Mouse (Mus musculus) forebrain, embryonic 13.5 days (tissue): ENCODE measurements at regions not wholly inside any gene's neighbourhood (a gene's known extent, or its start where the extent isn't known, plus 50 kb on each side); places are given as distances from the start of the nearest gene placed in this dataset.

Experiments used
- ATAC-seq: fragments of 200-750 bp; cut with Nextera tagmentation; 2 replicates; pipeline ENCODE4 v1.8.0; 2017
- H3K27ac ChIP-seq: fragments of 300-500 bp; sonication (generic); 2 replicates; pipeline ENCODE4 v1.5.1; 2015; ENCODE audit warnings: inconsistent platforms, mild to moderate bottlenecking, moderate library complexity
- H3K27me3 ChIP-seq: fragments of 300-500 bp; sonication (generic); 2 replicates; pipeline ENCODE4 v1.6.1; 2015; ENCODE audit warnings: mild to moderate bottlenecking, inconsistent platforms
- H3K36me3 ChIP-seq: fragments of 300-500 bp; sonication (generic); 2 replicates; pipeline ENCODE4 v1.6.1; 2015; ENCODE audit warnings: mild to moderate bottlenecking, inconsistent platforms; ENCODE audit not compliant: poor library complexity, severe bottlenecking
- H3K4me1 ChIP-seq: fragments of 300-500 bp; sonication (generic); 2 replicates; pipeline ENCODE4 v1.6.1; 2015; ENCODE audit warnings: inconsistent platforms
- H3K4me2 ChIP-seq: fragments of 300-500 bp; sonication (generic); 2 replicates; pipeline ENCODE4 v1.6.1; 2015; ENCODE audit warnings: inconsistent platforms, mild to moderate bottlenecking, moderate library complexity
- H3K4me3 ChIP-seq: fragments of 300-500 bp; sonication (generic); 2 replicates; pipeline ENCODE4 v1.5.1; 2015; ENCODE audit warnings: mild to moderate bottlenecking, inconsistent platforms
- H3K9ac ChIP-seq: fragments of 300-500 bp; sonication (generic); 2 replicates; pipeline ENCODE4 v1.6.1; 2015; ENCODE audit warnings: mild to moderate bottlenecking, inconsistent platforms
- H3K9me3 ChIP-seq: fragments of 300-500 bp; sonication (generic); replicated peaks from 2 replicates; pipeline ENCODE4 v1.6.1; 2016; ENCODE audit warnings: inconsistent platforms
- WGBS: fragments of 180-500 bp; shearing (Covaris S2); methylation state at CpG from one replicate; pipeline ENCODE4 v1.1.7; 2015; 5-methylcytosine and 5-hydroxymethylcytosine counted together

DNA sequence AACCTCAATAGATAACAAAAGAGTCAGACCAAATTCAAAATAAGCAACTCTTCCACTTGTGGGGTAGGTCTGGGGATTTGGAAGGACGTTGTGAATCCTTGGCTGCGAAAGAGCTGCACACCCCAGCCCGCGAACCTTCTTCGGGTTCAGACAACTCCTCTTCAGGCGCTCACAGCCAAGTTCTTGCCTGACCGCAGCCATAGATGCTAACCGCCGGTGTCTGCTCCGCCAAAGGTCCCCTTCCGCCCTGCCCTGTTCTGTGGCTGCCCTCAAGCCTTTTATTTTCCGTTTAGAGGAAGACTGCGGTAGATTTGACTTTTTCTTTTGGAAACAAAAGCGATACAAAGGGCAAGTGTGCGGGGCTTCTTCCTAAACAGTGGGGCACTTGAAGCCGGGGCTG lies 68.6 kb upstream of the Hnrnpk start:
- no peak overlapping the region for H3K27ac ChIP-seq
- H3K4me1 ChIP-seq: peaks cover 12% of the 10 kb centered on the region
- H3K9ac ChIP-seq: peak overlapping the region; percentile 52
- H3K27me3 ChIP-seq: peaks cover 28% of the 10 kb centered on the region
- H3K36me3 ChIP-seq: no peaks in the 10 kb centered on the region
- H3K9me3 ChIP-seq: no peaks in the 10 kb centered on the region
- H3K4me2 ChIP-seq: peak overlapping the region; percentile 65
- H3K4me3 ChIP-seq: peak overlapping the region; percentile 40
- 2% methylated on average over 16 of the region's 16 CpGs for WGBS
- ATAC-seq: no peak

DNA sequence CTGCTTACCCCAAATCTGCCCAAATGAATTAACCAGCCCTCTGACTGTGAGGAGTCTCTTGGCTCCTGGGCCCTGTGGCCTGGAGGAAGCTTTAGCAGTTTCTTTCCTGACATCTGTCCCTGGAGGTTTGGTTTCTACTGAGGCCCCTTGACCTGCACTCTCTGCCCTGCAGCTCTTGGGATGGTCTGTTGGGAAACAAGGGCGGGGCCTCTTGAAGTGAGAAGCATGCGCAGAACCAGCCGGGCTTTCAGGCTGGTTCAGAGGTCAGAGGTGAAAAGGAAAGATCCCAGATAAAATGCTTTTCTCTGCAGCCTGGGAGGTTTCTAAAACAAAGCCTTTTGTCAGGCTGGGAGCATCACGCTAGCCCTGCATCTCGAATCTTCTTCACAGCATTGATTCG lies 66.6 kb upstream of the Hnrnpk start:
- H3K9me3 ChIP-seq: no peaks in the 10 kb centered on the region
- ATAC-seq: no peak
- 15% methylated on average over 6 of the region's 6 CpGs for WGBS
- H3K4me1 ChIP-seq: peaks cover 21% of the 10 kb centered on the region
- H3K27me3 ChIP-seq: peaks cover 28% of the 10 kb centered on the region
- no peaks in the 10 kb centered on the region for H3K36me3 ChIP-seq
- no peak overlapping the region for H3K4me3 ChIP-seq
- no peak overlapping the region for H3K9ac ChIP-seq
- H3K4me2 ChIP-seq: no peak overlapping the region
- H3K27ac ChIP-seq: no peak overlapping the region

DNA sequence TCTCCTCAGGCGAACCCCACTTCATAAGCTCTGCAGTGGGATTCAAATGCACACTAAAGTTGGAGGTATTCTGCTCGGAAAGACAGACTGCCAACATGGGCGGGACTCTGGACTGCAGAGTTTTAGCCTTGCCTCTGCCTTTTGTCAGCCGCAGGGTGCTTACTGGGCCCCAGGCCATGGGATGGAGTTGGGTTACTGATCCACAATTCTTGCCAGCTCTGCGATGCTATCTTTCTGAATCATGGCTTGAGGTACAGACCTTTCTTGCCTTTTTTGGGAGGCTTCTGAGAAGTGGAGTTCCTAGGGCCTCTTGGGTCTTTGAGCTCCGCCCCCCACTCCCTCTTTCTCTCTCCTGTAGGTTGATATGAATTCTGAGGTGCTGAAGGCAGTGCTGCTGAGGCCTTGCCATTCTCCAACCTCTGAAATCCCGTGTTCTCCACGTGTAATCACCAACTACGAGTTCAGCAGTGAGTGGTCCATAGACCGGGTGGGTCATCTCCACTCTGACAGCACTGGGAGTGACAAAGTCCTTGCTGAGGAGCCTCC lies 64.0 kb upstream of the Hnrnpk start:
- H3K4me3 ChIP-seq: no peak overlapping the region
- 87% methylated on average over 10 of the region's 10 CpGs for WGBS

DNA sequence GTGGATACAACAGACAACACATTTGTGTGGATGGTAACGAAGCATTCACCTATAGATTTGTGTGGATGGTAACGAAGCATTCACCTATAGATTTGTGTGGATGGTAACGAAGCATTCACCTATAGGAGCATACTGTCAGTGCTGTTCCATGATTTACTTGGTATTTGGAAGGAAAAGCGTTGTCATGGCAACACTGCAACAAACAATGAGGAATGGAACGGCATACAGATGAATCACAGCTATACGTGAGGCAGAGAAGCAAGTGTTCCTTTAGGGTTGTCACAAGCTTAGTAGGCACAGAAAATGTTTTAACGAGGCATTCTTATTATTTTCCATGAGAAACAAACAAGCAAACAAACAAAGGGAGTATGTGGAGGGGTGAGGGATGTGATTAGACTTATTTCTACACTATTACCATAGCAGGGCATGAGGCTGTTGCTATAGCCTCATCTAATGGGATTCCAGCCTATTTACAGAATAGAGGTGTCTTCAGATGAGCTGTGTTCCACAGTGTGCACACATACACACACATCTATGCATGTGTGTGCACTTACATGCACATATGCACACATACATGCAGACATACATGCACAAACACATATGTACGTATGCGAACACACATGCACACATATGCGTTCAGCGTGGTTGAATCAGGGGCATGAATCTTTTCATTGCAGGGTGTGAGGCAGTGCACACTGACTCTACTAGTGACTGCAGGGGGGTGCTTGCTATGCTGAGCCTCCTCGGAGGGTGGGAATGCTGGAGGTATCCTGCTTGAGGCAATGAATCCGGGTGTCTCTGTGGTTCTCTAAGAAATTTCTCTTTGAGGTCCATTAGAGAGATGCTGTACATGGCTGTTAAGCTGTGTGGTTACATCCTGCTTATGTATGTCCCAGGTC lies 62.3 kb upstream of the Hnrnpk start:
- H3K36me3 ChIP-seq: no peaks in the 10 kb centered on the region
- H3K27me3 ChIP-seq: peaks cover 6% of the 10 kb centered on the region; the same call in 1 of the 2 replicates
- H3K4me2 ChIP-seq: no peak overlapping the region
- peaks cover 9% of the 10 kb centered on the region for H3K4me1 ChIP-seq
- 0 out of 2 replicates have a peak overlapping the region, but pooled peaks have one; percentile 18 for H3K9ac ChIP-seq
- peak; percentile 43; the same call in 1 of the 2 replicates for ATAC-seq
- WGBS: 53% methylated on average over 13 of the region's 13 CpGs
- H3K9me3 ChIP-seq: no peaks in the 10 kb centered on the region
- 0 out of 2 replicates have a peak overlapping the region, but pooled peaks have one; percentile 25 for H3K27ac ChIP-seq
- no peak overlapping the region for H3K4me3 ChIP-seq

More for the DNA sequence above, 64.0 kb upstream of the Hnrnpk start:
- ATAC-seq: no peak
- Histone ChIP-seq H3K27ac (no peak overlapping the region), H3K27me3 (peaks cover 19% of the 10 kb centered on the region; the same call in 1 of the 2 replicates), H3K36me3 (no peaks in the 10 kb centered on the region), H3K4me2 (no peak overlapping the region), H3K4me1 (peaks cover 17% of the 10 kb centered on the region), H3K9me3 (no peaks in the 10 kb centered on the region), H3K9ac (no peak overlapping the region)
